Mouse (Mus musculus) E14TG2a.4 (cell line): ENCODE data around the gene Kcnd1.

Experiments
- H3K27me3 ChIP-seq: 2 replicates; pipeline ENCODE4 v1.6.1; 2014; ENCODE audit warnings: low read length, control low read depth; ENCODE audit not compliant: insufficient read depth
- H3K36me3 ChIP-seq: 2 replicates; pipeline ENCODE4 v1.6.1; 2014; ENCODE audit warnings: low read length, control low read depth; ENCODE audit not compliant: insufficient read depth
- H3K4me1 ChIP-seq: replicated peaks from 2 replicates; pipeline ENCODE4 v1.6.1; 2014; ENCODE audit warnings: low read depth, low read length, control low read depth
- H3K4me3 ChIP-seq: replicated peaks from 2 replicates; pipeline ENCODE4 v1.5.1; 2014; ENCODE audit warnings: mild to moderate bottlenecking, low read length
- H3K9me3 ChIP-seq: 2 replicates; pipeline ENCODE4 v1.6.1; 2014; ENCODE audit warnings: low read length, control low read depth
- CTCF ChIP-seq: conservative IDR thresholded peaks from 2 replicates; pipeline ENCODE4 v1.5.1; 2014; ENCODE audit warnings: low read length
- NANOG ChIP-seq: IDR thresholded peaks from 2 replicates; pipeline ENCODE4 v1.6.1; 2014; ENCODE audit warnings: borderline replicate concordance, low read length, mixed read lengths
- POU5F1 ChIP-seq: IDR thresholded peaks from 2 replicates; pipeline ENCODE4 v1.6.1; 2014; ENCODE audit warnings: low read length, borderline replicate concordance

Gene Kcnd1

DNA sequence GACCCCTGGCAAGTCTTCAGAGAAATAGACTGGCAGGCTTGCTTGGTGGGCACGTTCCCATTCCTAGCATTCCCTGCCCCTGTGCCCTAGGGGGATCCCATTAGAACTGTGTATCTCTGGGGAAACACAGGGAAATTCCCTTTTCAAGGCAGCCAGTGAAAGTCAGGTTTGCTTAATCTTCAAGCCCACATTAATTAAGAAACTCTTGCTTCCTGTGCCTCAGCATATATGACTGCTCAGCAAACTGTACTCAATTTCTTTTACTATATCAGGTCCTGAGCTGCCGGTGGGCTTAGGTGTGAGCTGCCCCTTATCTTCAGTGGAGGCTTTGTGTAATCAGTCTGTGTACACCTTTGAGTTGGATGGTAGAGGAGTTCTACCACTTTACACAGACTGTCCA, 43.7 kb downstream of the Kcnd1 start:
- Histone ChIP-seq H3K27me3 (no peaks in the 10 kb centered on the region), H3K4me3 (no peak overlapping the region), H3K4me1 (peaks cover 69% of the 10 kb centered on the region), H3K9me3 (no peaks in the 10 kb centered on the region), H3K36me3 (peaks cover 41% of the 10 kb centered on the region)
- TF ChIP-seq CTCF: no peak
- no peak for TF ChIP-seq POU5F1
- no peak for TF ChIP-seq NANOG

DNA sequence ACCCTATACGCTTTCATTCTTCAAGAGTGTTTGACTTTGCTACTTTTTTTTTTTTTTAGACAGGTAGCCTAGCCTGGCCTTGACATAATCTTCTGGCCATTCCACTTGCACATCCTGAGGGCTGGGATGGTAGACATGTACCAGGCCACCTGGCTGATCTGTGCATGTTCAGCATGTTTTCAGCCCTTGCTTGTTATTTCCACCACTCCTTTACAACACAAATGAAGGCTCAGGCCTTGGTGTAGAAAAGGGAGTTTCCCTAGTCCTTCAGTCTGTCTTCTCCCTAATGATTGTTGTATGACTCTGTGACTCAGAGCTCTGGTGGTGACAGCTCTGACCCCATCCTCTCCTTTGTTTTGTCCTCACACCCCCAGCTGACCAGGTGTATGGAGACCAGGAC, 45.1 kb downstream of the Kcnd1 start:
- no peaks in the 10 kb centered on the region for H3K27me3 ChIP-seq
- H3K4me3 ChIP-seq: no peak overlapping the region
- TF ChIP-seq POU5F1: no peak
- no peak for TF ChIP-seq NANOG
- no peak for TF ChIP-seq CTCF
- H3K4me1 ChIP-seq: peaks cover 75% of the 10 kb centered on the region
- H3K36me3 ChIP-seq: peaks cover 44% of the 10 kb centered on the region
- no peaks in the 10 kb centered on the region for H3K9me3 ChIP-seq

GRCm38 (mm10) chrX:7868506-7868905, 46.4 kb downstream of the Kcnd1 start:
- Histone ChIP-seq H3K9me3 (no peaks in the 10 kb centered on the region), H3K4me3 (no peak overlapping the region), H3K27me3 (no peaks in the 10 kb centered on the region), H3K36me3 (peaks cover 54% of the 10 kb centered on the region), H3K4me1 (peaks cover 72% of the 10 kb centered on the region)
- TF ChIP-seq NANOG (no peak), POU5F1 (no peak), CTCF (no peak)

GRCm38 (mm10) chrX:7869826-7870225, 47.7 kb downstream of the Kcnd1 start:
- Histone ChIP-seq H3K4me3 (no peak overlapping the region), H3K4me1 (peaks cover 66% of the 10 kb centered on the region), H3K36me3 (peaks cover 67% of the 10 kb centered on the region), H3K9me3 (no peaks in the 10 kb centered on the region), H3K27me3 (no peaks in the 10 kb centered on the region)
- TF ChIP-seq NANOG (no peak), POU5F1 (peak; percentile 61; the same call in 1 of the 2 replicates), CTCF (no peak)

DNA sequence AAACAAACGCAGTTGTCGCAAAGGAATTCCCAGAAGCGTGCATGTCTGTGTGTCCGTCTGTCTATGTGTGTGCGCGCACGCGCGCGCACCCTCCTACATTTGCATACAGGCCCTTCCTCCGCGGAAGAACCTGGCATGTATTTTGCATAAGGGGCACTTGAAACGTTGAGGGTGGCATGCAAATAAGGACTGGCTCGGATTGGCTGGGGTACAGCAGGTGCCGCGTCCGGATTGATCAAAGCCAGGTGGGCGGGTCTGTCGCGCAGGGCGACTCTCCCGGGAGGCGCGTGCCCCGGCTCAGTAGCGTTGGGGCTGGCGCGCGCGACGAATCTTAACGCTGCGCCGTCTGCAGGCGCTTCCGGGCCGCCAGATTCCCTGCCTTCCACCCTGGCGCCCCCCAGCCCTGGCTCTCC, 55.9 kb downstream of the Kcnd1 start, which contains the start of gene Pim2:
Gene Pim2, plus strand, starts transcription at position 256 of the 413 bp plus-strand sequence.
- peaks cover 25% of the 10 kb centered on the region for H3K4me1 ChIP-seq
- H3K36me3 ChIP-seq: peaks cover 37% of the 10 kb centered on the region
- H3K4me3 ChIP-seq: peak within 1 kb of the TSS; percentile 88
- H3K9me3 ChIP-seq: no peaks in the 10 kb centered on the region
- TF ChIP-seq NANOG (no peak), POU5F1 (no peak), CTCF (no peak)
- H3K27me3 ChIP-seq: no peaks in the 10 kb centered on the region

DNA sequence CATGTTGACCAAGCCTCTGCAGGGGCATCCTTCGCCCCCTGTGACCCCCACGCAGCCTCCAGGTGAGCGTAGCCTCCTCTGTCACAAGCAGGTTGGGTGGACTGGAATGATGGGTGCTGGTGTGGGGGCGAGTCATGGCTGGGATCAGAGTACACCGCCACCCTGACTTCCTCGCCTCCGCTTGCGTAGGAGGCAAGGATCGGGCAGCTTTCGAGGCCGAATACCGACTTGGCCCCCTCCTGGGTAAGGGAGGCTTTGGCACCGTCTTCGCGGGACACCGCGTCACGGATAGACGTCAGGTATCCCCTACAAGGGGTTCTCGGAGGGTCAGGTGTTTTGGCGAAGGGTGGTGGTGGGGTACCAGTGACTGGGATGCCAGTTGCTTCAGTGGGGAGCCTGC, 56.4 kb downstream of the Kcnd1 start:
- Histone ChIP-seq H3K9me3 (no peaks in the 10 kb centered on the region), H3K27me3 (no peaks in the 10 kb centered on the region), H3K4me1 (peaks cover 29% of the 10 kb centered on the region), H3K36me3 (peaks cover 32% of the 10 kb centered on the region), H3K4me3 (peak overlapping the region; percentile 88)
- TF ChIP-seq NANOG (no peak), POU5F1 (no peak)

DNA sequence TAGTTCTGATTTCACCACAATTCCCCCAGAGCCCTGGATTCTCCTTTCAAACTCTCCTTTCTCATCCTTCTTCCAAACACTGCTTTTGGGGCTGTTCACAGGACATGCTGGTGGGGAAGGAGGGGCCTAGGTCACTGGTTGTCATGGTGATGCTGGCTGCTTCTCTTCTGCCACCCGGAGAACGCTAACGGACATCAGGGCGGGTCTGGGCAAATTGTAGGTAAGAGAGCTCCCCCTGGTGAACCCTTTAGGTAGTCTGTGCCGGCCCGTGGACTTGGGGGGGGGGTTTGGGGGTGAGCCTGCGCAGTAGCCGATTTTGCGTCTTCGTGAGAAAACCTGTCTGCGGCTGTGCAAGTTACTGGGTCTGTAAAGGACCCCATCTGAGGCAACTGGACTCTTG, 57.7 kb downstream of the Kcnd1 start:
- Histone ChIP-seq H3K36me3 (peaks cover 19% of the 10 kb centered on the region), H3K9me3 (no peaks in the 10 kb centered on the region), H3K27me3 (no peaks in the 10 kb centered on the region), H3K4me3 (peak overlapping the region; percentile 88), H3K4me1 (peaks cover 31% of the 10 kb centered on the region)
- TF ChIP-seq POU5F1 (no peak), CTCF (peak; percentile 34), NANOG (no peak)

GRCm38 (mm10) chrX:7883841-7884567, 61.9 kb downstream of the Kcnd1 start, which contains the start of gene Slc35a2:
Gene Slc35a2, plus strand, starts transcription at chrX:7884028.
- TF ChIP-seq NANOG (no peak), POU5F1 (no peak), CTCF (no peak)
- Histone ChIP-seq H3K27me3 (no peaks in the 10 kb centered on the region), H3K9me3 (no peaks in the 10 kb centered on the region), H3K36me3 (peaks cover 13% of the 10 kb centered on the region), H3K4me3 (peak within 1 kb of the TSS; percentile 83), H3K4me1 (peaks cover 24% of the 10 kb centered on the region)
